Mouse (Mus musculus) spleen, adult 2 months (tissue): ENCODE data around the gene Gpr25. TPM values are rescaled to one million over a fixed set of nuclear protein-coding genes. Genes with fewer than 3 reads are reported as not detected.

ENCODE experiments used
- DNase-seq, 2 experiments: peaks; one replicate each; pipeline versions ENCODE4 v3.0.0 to v3.0.0-alpha.2; 2012 to 2021; ENCODE audit warnings: low spot score in 2 of 2, low read depth in 1 of 2
- H3K27ac ChIP-seq: fragments of 200-500 bp; 2 replicates; pipeline ENCODE4 v1.5.1; 2012; ENCODE audit warnings: low read length, inconsistent platforms; ENCODE audit not compliant: insufficient read depth
- H3K27me3 ChIP-seq: fragments of 200-500 bp; 2 replicates; pipeline ENCODE4 v1.6.1; 2012; ENCODE audit warnings: mild to moderate bottlenecking, moderate library complexity, low read length, inconsistent platforms; ENCODE audit not compliant: control insufficient read depth, insufficient read depth
- H3K36me3 ChIP-seq: fragments of 200-500 bp; 2 replicates; pipeline ENCODE4 v1.6.1; 2012; ENCODE audit warnings: mild to moderate bottlenecking, low read length, inconsistent platforms; ENCODE audit not compliant: control insufficient read depth, insufficient read depth
- H3K4me1 ChIP-seq: fragments of 200-500 bp; 2 replicates; pipeline ENCODE4 v1.6.1; 2011; ENCODE audit warnings: inconsistent platforms; ENCODE audit not compliant: control insufficient read depth, insufficient read depth, insufficient read length
- H3K4me3 ChIP-seq: fragments of 200-500 bp; 2 replicates; pipeline ENCODE4 v1.5.1; 2011; ENCODE audit warnings: mild to moderate bottlenecking, inconsistent platforms; ENCODE audit not compliant: insufficient read depth, insufficient read length; ENCODE audit errors: extremely low read depth
- CTCF ChIP-seq: fragments of 200-500 bp; IDR thresholded peaks from 2 replicates; pipeline ENCODE4 v1.5.1; 2011; ENCODE audit warnings: mild to moderate bottlenecking, inconsistent platforms; ENCODE audit not compliant: insufficient read depth, insufficient read length, insufficient replicate concordance; ENCODE audit errors: extremely low read depth
- POLR2A ChIP-seq: fragments of 200-500 bp; IDR thresholded peaks from 2 replicates; pipeline ENCODE4 v1.6.1; 2011; ENCODE audit warnings: low read depth, low read length, inconsistent platforms
- WGBS: fragments of 180-500 bp; shearing (Covaris S2); methylation state at CpG from one replicate; pipeline ENCODE4 v1.1.7; 2018; 5-methylcytosine and 5-hydroxymethylcytosine counted together
- polyA plus RNA-seq: library from polyadenylated mRNA; depleted of rRNA; stranded (reverse); fragments of >200 nt; gene quantifications from 2 replicates; pipeline ENCODE4 v1.2.3, GENCODE M21; 2012

Gene Gpr25
- polyA plus RNA-seq, 1 experiment, result 3.1 TPM

GRCm38 (mm10) chr1:136266127-136266526 is 5.5 kb upstream of the Gpr25 start:
- H3K4me3 ChIP-seq, result no peak overlapping the region
- no peak overlapping the region for H3K27ac ChIP-seq
- H3K27me3 ChIP-seq, result no peaks in the 10 kb centered on the region
- H3K4me1 ChIP-seq, result no peaks in the 10 kb centered on the region
- WGBS, result 60% methylated on average over 6 of the region's 6 CpGs
- no peak for DNase-seq
- TF ChIP-seq POLR2A (no peak), CTCF (no peak)
- H3K36me3 ChIP-seq, result peaks cover 9% of the 10 kb centered on the region

GRCm38 (mm10) chr1:136263355-136263754 is 2.7 kb upstream of the Gpr25 start:
- WGBS, result 59% methylated on average over 5 of the region's 5 CpGs
- no peak for DNase-seq
- TF ChIP-seq POLR2A, result no peak
- Histone ChIP-seq H3K4me1 (peaks cover 14% of the 10 kb centered on the region), H3K36me3 (no peaks in the 10 kb centered on the region), H3K27me3 (peaks cover 14% of the 10 kb centered on the region), H3K27ac (no peak overlapping the region), H3K4me3 (no peak overlapping the region)

- DNase-seq, result no peak
- Histone ChIP-seq H3K27ac (no peak overlapping the region), H3K27me3 (peaks cover 14% of the 10 kb centered on the region), H3K36me3 (no peaks in the 10 kb centered on the region), H3K4me1 (peaks cover 14% of the 10 kb centered on the region), H3K4me3 (peak overlapping the region; percentile 17; the same call in 1 of the 2 replicates)
- 1% methylated on average over 94 of the region's 95 CpGs for WGBS
- no peak for TF ChIP-seq CTCF
- no peak for TF ChIP-seq POLR2A
Observed at GRCm38 (mm10) chr1:136259893-136260634, 609 bp downstream of the Gpr25 start.

- WGBS, result 6% methylated on average over 16 of the region's 16 CpGs
- no peak for TF ChIP-seq POLR2A
- TF ChIP-seq CTCF, result no peak
- Histone ChIP-seq H3K4me1 (peaks cover 14% of the 10 kb centered on the region), H3K36me3 (no peaks in the 10 kb centered on the region), H3K27me3 (peaks cover 14% of the 10 kb centered on the region), H3K27ac (no peak overlapping the region), H3K4me3 (peak overlapping the region; percentile 17; the same call in 1 of the 2 replicates)
- no peak for DNase-seq
Observed at GRCm38 (mm10) chr1:136259543-136259892, 1.2 kb downstream of the Gpr25 start.

- 52% methylated on average over 9 of the region's 9 CpGs for WGBS
- TF ChIP-seq POLR2A (no peak), CTCF (no peak)
- no peak for DNase-seq
- Histone ChIP-seq H3K27me3 (peaks cover 14% of the 10 kb centered on the region), H3K36me3 (no peaks in the 10 kb centered on the region), H3K27ac (no peak overlapping the region), H3K4me1 (peaks cover 15% of the 10 kb centered on the region), H3K4me3 (no peak overlapping the region)
Observed at GRCm38 (mm10) chr1:136258495-136258894, 2.2 kb downstream of the Gpr25 start.

GRCm38 (mm10) chr1:136255657-136256056 is 5.0 kb downstream of the Gpr25 start:
- no peak overlapping the region for H3K4me3 ChIP-seq
- WGBS, result 60% methylated on average over 8 of the region's 8 CpGs
- DNase-seq, result no peak
- TF ChIP-seq POLR2A, result no peak
- no peak for TF ChIP-seq CTCF
- no peak overlapping the region for H3K27ac ChIP-seq
- no peaks in the 10 kb centered on the region for H3K36me3 ChIP-seq
- peaks cover 11% of the 10 kb centered on the region for H3K27me3 ChIP-seq
- peaks cover 16% of the 10 kb centered on the region for H3K4me1 ChIP-seq

- DNase-seq, result no peak
- Histone ChIP-seq H3K4me3 (no peak overlapping the region), H3K4me1 (peaks cover 13% of the 10 kb centered on the region), H3K27ac (no peak overlapping the region), H3K36me3 (no peaks in the 10 kb centered on the region), H3K27me3 (peaks cover 6% of the 10 kb centered on the region; the same call in 1 of the 2 replicates)
- TF ChIP-seq CTCF (no peak), POLR2A (no peak)
- 28% methylated on average over 6 of the region's 6 CpGs for WGBS
Observed at GRCm38 (mm10) chr1:136255174-136255573, 5.5 kb downstream of the Gpr25 start.
